Mouse (Mus musculus): ENCODE measurements around the gene Rab11b.

GRCm38 (mm10) chr17:33718944-33719725 is 41.2 kb downstream of the Rab11b start:
- TF ChIP-seq EP300 (IDR thresholded peaks at IDR 0.05; ENCODE audit: low read depth), result peak; percentile 14; the same call in 1 of the 2 replicates
- no peak for TF ChIP-seq CTCF (IDR thresholded peaks at IDR 0.05; ENCODE audit: low read depth)

Measured in liver, postnatal 0 days (tissue).